ENCODE assay signal across 13 mouse cellular contexts in genomic region chr10:68167118-68167517, GRCm38 (mm10).
DNase-seq lines count a peak whose midpoint lies in the region; ATAC-seq and TF ChIP-seq lines count a peak whose summit lies in the region.
"Had no signal": no experiment of that assay in that cellular context is flagged by ENCODE, and none has a peak within 500 bp of the region (broad histone marks: within the 10 kb centered on the region; RNA-seq: fewer than 3 reads in every experiment).

No protein-coding gene starts in this region.

- intact Hi-C loops in heart, postnatal 36 days (cut with DNase I) = loop anchor here (5.0 kb wide), 1 partner anchor 70 kb away; no protein-coding TSS in a partner anchor

- H3K9ac ChIP-seq in liver, embryonic 15.5 days = no peak overlapping the region
- no peak overlapping the region for H3K9ac ChIP-seq in liver, embryonic 11.5 days (ENCODE audit: low read depth, low read length)
- no peak overlapping the region for H3K9ac ChIP-seq in hindbrain, embryonic 14.5 days
- no peak overlapping the region for H3K9ac ChIP-seq in stomach, embryonic 15.5 days
- no peak overlapping the region for H3K9ac ChIP-seq in forebrain, postnatal 0 days
- H3K9ac ChIP-seq: liver, embryonic 13.5 days had no signal

- no peak for DNase-seq in heart, embryonic 10.5 days (ENCODE audit: low spot score)
- no peak for DNase-seq in heart, postnatal 36 days
- no peak for DNase-seq in liver, embryonic 11.5 days (ENCODE audit: low spot score)
- DNase-seq in hindbrain, embryonic 14.5 days (ENCODE audit: low spot score) = no peak
- no peak for DNase-seq in adrenal gland, postnatal 25 days
- no peak for DNase-seq in forebrain, postnatal 0 days
- DNase-seq: cerebellum, postnatal 14 days; gastrocnemius, postnatal 10 days; liver, embryonic 13.5 days; lung, postnatal 4 days; right cerebral cortex, postnatal 14 days had no signal

- WGBS in heart, embryonic 10.5 days = 60% methylated on average over 4 of the region's 4 CpGs
- 65% methylated on average over 4 of the region's 4 CpGs for WGBS in liver, embryonic 15.5 days (ENCODE audit: insufficient replicate concordance)
- 59% methylated on average over 4 of the region's 4 CpGs for WGBS in liver, embryonic 11.5 days
- WGBS in hindbrain, embryonic 14.5 days = 52% methylated on average over 4 of the region's 4 CpGs
- WGBS in stomach, embryonic 15.5 days = 56% methylated on average over 4 of the region's 4 CpGs
- WGBS in forebrain, postnatal 0 days = 72% methylated on average over 4 of the region's 4 CpGs

- H3K4me3 ChIP-seq in heart, embryonic 10.5 days = no peak overlapping the region
- H3K4me3 ChIP-seq in liver, embryonic 15.5 days (replicated peaks) = no peak overlapping the region
- H3K4me3 ChIP-seq in liver, embryonic 11.5 days (ENCODE audit: low read depth, low read length) = no peak overlapping the region
- no peak overlapping the region for H3K4me3 ChIP-seq in hindbrain, embryonic 14.5 days (replicated peaks; ENCODE audit: low read length)
- H3K4me3 ChIP-seq in stomach, embryonic 15.5 days (replicated peaks) = no peak overlapping the region
- no peak overlapping the region for H3K4me3 ChIP-seq in forebrain, postnatal 0 days (ENCODE audit: low read depth, low read length)
- H3K4me3 ChIP-seq: liver, embryonic 13.5 days had no signal

- H3K27ac ChIP-seq in heart, embryonic 10.5 days = peak overlapping the region; percentile 64
- H3K27ac ChIP-seq in liver, embryonic 15.5 days (replicated peaks) = 0 out of 2 replicates have a peak overlapping the region, but pooled peaks have one; percentile 24
- no peak overlapping the region for H3K27ac ChIP-seq in liver, embryonic 11.5 days (ENCODE audit: low read depth, low read length)
- H3K27ac ChIP-seq in hindbrain, embryonic 14.5 days = 0 out of 2 replicates have a peak overlapping the region, but pooled peaks have one; percentile 16
- peak overlapping the region; percentile 16; the same call in 1 of the 2 replicates for H3K27ac ChIP-seq in stomach, embryonic 15.5 days
- H3K27ac ChIP-seq in forebrain, postnatal 0 days (ENCODE audit: low read depth, low read length) = no peak overlapping the region
- H3K27ac ChIP-seq: liver, embryonic 13.5 days had no signal

- H3K9me3 ChIP-seq in heart, embryonic 10.5 days = no peaks in the 10 kb centered on the region
- no peaks in the 10 kb centered on the region for H3K9me3 ChIP-seq in liver, embryonic 15.5 days (replicated peaks)
- no peaks in the 10 kb centered on the region for H3K9me3 ChIP-seq in liver, embryonic 11.5 days (ENCODE audit: control insufficient read depth, low read length)
- no peaks in the 10 kb centered on the region for H3K9me3 ChIP-seq in hindbrain, embryonic 14.5 days (ENCODE audit: control insufficient read depth, low read length)
- no peaks in the 10 kb centered on the region for H3K9me3 ChIP-seq in stomach, embryonic 15.5 days
- no peaks in the 10 kb centered on the region for H3K9me3 ChIP-seq in forebrain, postnatal 0 days (ENCODE audit: low read length)
- H3K9me3 ChIP-seq: liver, embryonic 13.5 days had no signal

- no peaks in the 10 kb centered on the region for H3K27me3 ChIP-seq in heart, embryonic 10.5 days (ENCODE audit: insufficient read depth, poor library complexity, severe bottlenecking)
- no peaks in the 10 kb centered on the region for H3K27me3 ChIP-seq in liver, embryonic 15.5 days
- no peaks in the 10 kb centered on the region for H3K27me3 ChIP-seq in liver, embryonic 11.5 days (replicated peaks; ENCODE audit: control insufficient read depth, insufficient read depth, low read length)
- no peaks in the 10 kb centered on the region for H3K27me3 ChIP-seq in hindbrain, embryonic 14.5 days (ENCODE audit: control insufficient read depth, insufficient read depth, low read length)
- no peaks in the 10 kb centered on the region for H3K27me3 ChIP-seq in stomach, embryonic 15.5 days (replicated peaks)
- no peaks in the 10 kb centered on the region for H3K27me3 ChIP-seq in forebrain, postnatal 0 days (ENCODE audit: insufficient read depth, low read length)
- H3K27me3 ChIP-seq: liver, embryonic 13.5 days had no signal

- peaks cover 31% of the 10 kb centered on the region for H3K4me1 ChIP-seq in heart, embryonic 10.5 days
- H3K4me1 ChIP-seq in liver, embryonic 15.5 days (replicated peaks) = peaks cover 22% of the 10 kb centered on the region
- peaks cover 6% of the 10 kb centered on the region; the same call in 1 of the 2 replicates for H3K4me1 ChIP-seq in liver, embryonic 11.5 days (replicated peaks; ENCODE audit: control insufficient read depth, insufficient read depth, low read length)
- peaks cover 26% of the 10 kb centered on the region for H3K4me1 ChIP-seq in hindbrain, embryonic 14.5 days (replicated peaks; ENCODE audit: control insufficient read depth, insufficient read depth, low read length)
- H3K4me1 ChIP-seq in stomach, embryonic 15.5 days = peaks cover 18% of the 10 kb centered on the region
- H3K4me1 ChIP-seq in forebrain, postnatal 0 days (ENCODE audit: insufficient read depth) = peaks cover 13% of the 10 kb centered on the region

- H3K4me2 ChIP-seq in liver, embryonic 15.5 days = no peak overlapping the region
- H3K4me2 ChIP-seq in liver, embryonic 11.5 days = no peak overlapping the region
- H3K4me2 ChIP-seq in hindbrain, embryonic 14.5 days (replicated peaks) = no peak overlapping the region
- H3K4me2 ChIP-seq in stomach, embryonic 15.5 days = no peak overlapping the region
- no peak overlapping the region for H3K4me2 ChIP-seq in forebrain, postnatal 0 days (ENCODE audit: low read depth)
- H3K4me2 ChIP-seq: liver, embryonic 13.5 days had no signal

- ATAC-seq in liver, embryonic 15.5 days (ENCODE audit: insufficient read depth) = no peak
- no peak for ATAC-seq in liver, embryonic 11.5 days (replicated peaks; ENCODE audit: low FRiP score)
- no peak for ATAC-seq in hindbrain, embryonic 14.5 days (ENCODE audit: low FRiP score)
- ATAC-seq in stomach, embryonic 15.5 days (ENCODE audit: insufficient read depth, low FRiP score, low read depth) = no peak
- ATAC-seq in forebrain, postnatal 0 days = no peak

- no peak for TF ChIP-seq CTCF in forebrain, postnatal 0 days (IDR thresholded peaks at IDR 0.05; ENCODE audit: low read depth)

- H3K36me3 ChIP-seq in heart, embryonic 10.5 days = no peaks in the 10 kb centered on the region
- no peaks in the 10 kb centered on the region; the same call in 1 of the 2 replicates for H3K36me3 ChIP-seq in liver, embryonic 15.5 days (replicated peaks)
- no peaks in the 10 kb centered on the region for H3K36me3 ChIP-seq in liver, embryonic 11.5 days (ENCODE audit: control insufficient read depth, insufficient read depth, low read length)
- no peaks in the 10 kb centered on the region for H3K36me3 ChIP-seq in hindbrain, embryonic 14.5 days (replicated peaks; ENCODE audit: control insufficient read depth, insufficient read depth)
- H3K36me3 ChIP-seq in stomach, embryonic 15.5 days = no peaks in the 10 kb centered on the region
- no peaks in the 10 kb centered on the region for H3K36me3 ChIP-seq in forebrain, postnatal 0 days (ENCODE audit: insufficient read depth)
- H3K36me3 ChIP-seq: liver, embryonic 13.5 days had no signal

Comparison
In these comparisons a context has a peak if more than half of its experiments do, and no peak if none do; other contexts are left out.
1. H3K27ac ChIP-seq: peak in heart, embryonic 10.5 days (single experiment), liver, embryonic 15.5 days (single experiment), hindbrain, embryonic 14.5 days (single experiment) and stomach, embryonic 15.5 days (single experiment); none in liver, embryonic 11.5 days (single experiment) and forebrain, postnatal 0 days (single experiment).